10 mouse cellular contexts compared by ENCODE assay signal in the genomic region with DNA sequence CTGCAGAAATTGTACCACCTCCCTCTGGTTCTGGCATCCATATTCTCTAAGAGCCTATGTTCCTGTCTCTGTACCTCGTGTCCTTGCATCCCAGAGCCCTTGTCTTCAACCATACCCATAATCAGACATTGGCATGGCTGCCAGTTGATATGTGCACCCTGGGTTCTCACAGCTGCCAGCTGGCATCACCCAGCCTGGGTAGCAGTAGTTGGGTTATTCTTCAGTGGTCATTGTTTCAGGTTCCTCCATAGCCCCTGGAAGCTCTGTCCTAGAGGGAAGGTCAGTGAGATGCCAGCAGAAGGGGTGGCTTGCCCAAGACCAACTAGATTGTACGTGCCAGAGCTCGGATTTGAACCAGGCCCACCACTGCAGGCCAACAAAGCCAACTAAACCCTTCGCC. TPM values are rescaled to one million over a fixed set of nuclear protein-coding genes. Genes with fewer than 3 reads are reported as not detected.
DNase-seq lines count a peak whose midpoint lies in the region; ATAC-seq and TF ChIP-seq lines count a peak whose summit lies in the region.
"Had no signal": no experiment of that assay in that cellular context is flagged by ENCODE, and none has a peak within 500 bp of the region (broad histone marks: within the 10 kb centered on the region; RNA-seq: fewer than 3 reads in every experiment).

No protein-coding gene starts in this region.

- H3K9me3 ChIP-seq in lung, embryonic 15.5 days: no peaks in the 10 kb centered on the region
- H3K9me3 ChIP-seq in stomach, embryonic 16.5 days (replicated peaks; ENCODE audit: control insufficient read depth, low read length): no peaks in the 10 kb centered on the region

- intact Hi-C loops in heart, postnatal 36 days (cut with DNase I): no loop called here

- no peak overlapping the region for H3K4me3 ChIP-seq in lung, embryonic 15.5 days
- H3K4me3 ChIP-seq in embryonic fibroblast, embryonic 13.5 days (ENCODE audit: insufficient read depth, low read length): no peak overlapping the region
- H3K4me3 ChIP-seq in stomach, embryonic 16.5 days (replicated peaks; ENCODE audit: low read length): no peak overlapping the region

- ATAC-seq in lung, embryonic 15.5 days (ENCODE audit: borderline replicate concordance, extremely low read depth, low FRiP score, low TSS enrichment): no peak
- no peak for ATAC-seq in stomach, embryonic 16.5 days (ENCODE audit: insufficient read depth, low FRiP score)

- peak overlapping the region; percentile 81 for H3K27ac ChIP-seq in lung, embryonic 15.5 days
- peak overlapping the region; percentile 28; the same call in 1 of the 2 replicates for H3K27ac ChIP-seq in embryonic fibroblast, embryonic 13.5 days (ENCODE audit: insufficient read depth, low read length)
- H3K27ac ChIP-seq in stomach, embryonic 16.5 days (ENCODE audit: low read length): peak overlapping the region; percentile 79

- 90% methylated on average over 4 of the region's 4 CpGs for WGBS in lung, embryonic 15.5 days
- WGBS in stomach, embryonic 16.5 days: 92% methylated on average over 4 of the region's 4 CpGs

- no peaks in the 10 kb centered on the region for H3K27me3 ChIP-seq in lung, embryonic 15.5 days
- H3K27me3 ChIP-seq in stomach, embryonic 16.5 days (ENCODE audit: control insufficient read depth, insufficient read depth, low read length): no peaks in the 10 kb centered on the region

- peak; percentile 93 for DNase-seq in heart, adult 11 months
- no peak for DNase-seq in heart, postnatal 36 days
- DNase-seq in lung, postnatal 36 days: no peak
- no peak for DNase-seq in right cerebral cortex, postnatal 36 days (ENCODE audit: low spot score in 2 of 2)
- DNase-seq: thymus, postnatal 25 days had no signal

- peaks cover 54% of the 10 kb centered on the region for H3K36me3 ChIP-seq in lung, embryonic 15.5 days
- H3K36me3 ChIP-seq in stomach, embryonic 16.5 days (ENCODE audit: control insufficient read depth, insufficient read depth, low read length): no peaks in the 10 kb centered on the region

- no peak for TF ChIP-seq POLR2A in embryonic fibroblast, embryonic 13.5 days (IDR thresholded peaks at IDR 0.05; ENCODE audit: low read depth, low read length)

- TF ChIP-seq CTCF in embryonic fibroblast, embryonic 13.5 days (IDR thresholded peaks at IDR 0.05; ENCODE audit: borderline replicate concordance, insufficient read depth, low read length): no peak

- H3K4me1 ChIP-seq in lung, embryonic 15.5 days: peaks cover 17% of the 10 kb centered on the region
- peaks cover 29% of the 10 kb centered on the region for H3K4me1 ChIP-seq in embryonic fibroblast, embryonic 13.5 days (ENCODE audit: control insufficient read depth, insufficient read depth, low read length)
- peaks cover 18% of the 10 kb centered on the region; the same call in 1 of the 2 replicates for H3K4me1 ChIP-seq in stomach, embryonic 16.5 days (ENCODE audit: control insufficient read depth, insufficient read depth, low read length)

- no peak overlapping the region for H3K4me2 ChIP-seq in lung, embryonic 15.5 days
- H3K4me2 ChIP-seq in stomach, embryonic 16.5 days (ENCODE audit: low read depth, low read length): no peak overlapping the region

- no peak overlapping the region for H3K9ac ChIP-seq in lung, embryonic 15.5 days
- H3K9ac ChIP-seq in stomach, embryonic 16.5 days (ENCODE audit: low read length): no peak overlapping the region

RNA-seq across cellular contexts. Expression of a gene that starts 52.7 kb away (rescaled TPM):
- 1 to 10 TPM in 1 of 2 experiments, not detected in 1; 1.5 TPM for total RNA-seq in heart, postnatal 36 days (2021)
- not detected in 2 replicates for polyA plus RNA-seq in lung, embryonic 15.5 days (2015; fragmentation: Nextera tagmentation; extraction: Ambion mirVana)
- not detected in 2 replicates for polyA plus RNA-seq in embryonic fibroblast, embryonic 13.5 days (2011; ENCODE audit: insufficient read length, low read depth, missing spikeins)
- polyA plus RNA-seq in stomach, embryonic 16.5 days (2015; fragmentation: Nextera tagmentation; extraction: Ambion mirVana): 0.23 TPM in 1 of 2 replicates, not detected in the other
- total RNA-seq: left cerebral cortex, postnatal 36 days had no signal
- polyA plus RNA-seq: kidney, embryonic 14.5 days had no signal

Comparison
In these comparisons a context has a peak if more than half of its experiments do, and no peak if none do; other contexts are left out.
1. H3K27ac ChIP-seq: peak in every context shown above with its lines; median percentile 81 in lung, embryonic 15.5 days; 79 in stomach, embryonic 16.5 days; 28 in embryonic fibroblast, embryonic 13.5 days.